Mouse (Mus musculus): ENCODE data around the gene Maml3. TPM values are rescaled to one million over a fixed set of nuclear protein-coding genes. Genes with fewer than 3 reads are reported as not detected.

Maml3 gene
- polyA plus RNA-seq, 1 experiment from 2014 or later, result 1.5 TPM

DNA sequence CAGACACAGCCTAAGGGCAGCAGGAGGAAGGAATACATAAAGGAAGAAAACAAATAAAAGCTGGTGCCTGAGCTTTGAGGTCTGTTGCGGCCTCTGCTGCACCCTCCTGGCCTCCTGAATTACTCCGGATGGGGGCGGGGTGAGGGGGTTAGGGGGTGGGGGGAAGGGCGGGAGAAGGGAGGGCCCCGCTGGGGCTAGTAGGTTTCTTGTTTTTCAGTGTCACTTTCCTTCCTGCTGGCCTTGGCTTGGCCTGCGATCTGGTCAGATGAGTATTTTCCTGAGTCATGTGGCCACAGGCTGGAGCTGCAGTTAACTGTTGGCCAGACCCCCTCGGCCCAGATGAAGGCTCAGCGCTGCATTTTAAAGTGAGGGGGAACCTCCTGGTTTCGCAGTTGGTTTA is 452.2 kb downstream of the Maml3 start:
- Histone ChIP-seq H3K4me2 (peak overlapping the region; percentile 76), H3K9ac (peak overlapping the region; percentile 64), H3K4me3 (peak overlapping the region; percentile 42), H3K36me3 (no peaks in the 10 kb centered on the region), H3K9me3 (replicated peaks) (no peaks in the 10 kb centered on the region), H3K27ac (peak overlapping the region; percentile 80), H3K4me1 (peaks cover 39% of the 10 kb centered on the region), H3K27me3 (replicated peaks) (peaks cover 12% of the 10 kb centered on the region; the same call in 1 of the 2 replicates)
- 2% methylated on average over 9 of the region's 9 CpGs for WGBS (ENCODE audit: insufficient replicate concordance)
- peak; percentile 76 for ATAC-seq

DNA sequence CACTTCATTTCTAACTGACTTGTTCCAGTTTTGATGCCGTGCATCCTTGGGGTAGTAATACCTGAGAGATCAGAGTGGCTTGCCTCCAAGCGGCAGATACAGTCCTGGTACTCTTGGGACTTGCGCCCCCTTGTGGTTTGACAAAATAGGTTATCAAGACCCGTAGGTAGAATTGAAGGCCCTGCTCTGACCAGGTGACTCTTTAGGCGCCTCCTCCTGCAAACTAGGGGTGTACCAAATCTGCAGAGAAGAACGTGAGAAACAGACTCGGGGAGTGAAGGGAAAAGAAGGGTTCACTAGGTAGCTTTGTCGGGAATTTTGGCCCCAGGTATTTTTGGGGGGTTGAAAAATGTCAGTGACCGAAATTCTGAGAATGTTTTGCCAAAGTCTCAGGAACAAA is 452.6 kb downstream of the Maml3 start:
- no peaks in the 10 kb centered on the region for H3K9me3 ChIP-seq (replicated peaks)
- H3K27me3 ChIP-seq (replicated peaks), result peaks cover 12% of the 10 kb centered on the region; the same call in 1 of the 2 replicates
- H3K4me1 ChIP-seq, result peaks cover 40% of the 10 kb centered on the region
- 2% methylated on average over 9 of the region's 9 CpGs for WGBS (ENCODE audit: insufficient replicate concordance)
- H3K9ac ChIP-seq, result peak overlapping the region; percentile 64
- no peaks in the 10 kb centered on the region for H3K36me3 ChIP-seq
- peak; percentile 79 for ATAC-seq
- H3K4me2 ChIP-seq, result peak overlapping the region; percentile 76
- H3K4me3 ChIP-seq, result peak overlapping the region; percentile 42
- H3K27ac ChIP-seq, result peak overlapping the region; percentile 80

DNA sequence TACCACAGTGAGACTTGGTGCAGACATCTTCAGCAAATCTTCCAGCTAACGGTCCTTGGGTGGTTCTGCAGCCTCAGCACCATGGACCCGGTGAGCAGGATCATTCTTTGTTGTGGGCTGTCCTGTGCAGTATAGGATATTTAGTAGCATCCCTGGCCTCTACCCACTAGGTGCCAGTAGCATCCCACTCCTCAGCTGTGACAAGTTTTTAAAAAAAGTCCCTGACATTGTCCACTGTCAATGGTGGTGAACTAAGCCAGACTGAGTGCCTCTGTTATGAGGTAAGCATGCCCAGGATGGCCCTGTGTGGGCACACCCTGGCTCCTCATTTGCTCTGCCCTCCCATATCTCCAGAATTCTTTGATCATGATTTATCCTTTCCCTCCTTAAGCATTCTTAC is 453.7 kb downstream of the Maml3 start:
- ATAC-seq, result no peak
- H3K4me2 ChIP-seq, result no peak overlapping the region
- H3K9ac ChIP-seq, result no peak overlapping the region
- no peak overlapping the region for H3K27ac ChIP-seq
- peaks cover 12% of the 10 kb centered on the region; the same call in 1 of the 2 replicates for H3K27me3 ChIP-seq (replicated peaks)
- H3K4me1 ChIP-seq, result peaks cover 51% of the 10 kb centered on the region
- no peak overlapping the region for H3K4me3 ChIP-seq
- H3K36me3 ChIP-seq, result no peaks in the 10 kb centered on the region
- 64% methylated on average over 2 of the region's 2 CpGs for WGBS (ENCODE audit: insufficient replicate concordance)
- H3K9me3 ChIP-seq (replicated peaks), result no peaks in the 10 kb centered on the region

DNA sequence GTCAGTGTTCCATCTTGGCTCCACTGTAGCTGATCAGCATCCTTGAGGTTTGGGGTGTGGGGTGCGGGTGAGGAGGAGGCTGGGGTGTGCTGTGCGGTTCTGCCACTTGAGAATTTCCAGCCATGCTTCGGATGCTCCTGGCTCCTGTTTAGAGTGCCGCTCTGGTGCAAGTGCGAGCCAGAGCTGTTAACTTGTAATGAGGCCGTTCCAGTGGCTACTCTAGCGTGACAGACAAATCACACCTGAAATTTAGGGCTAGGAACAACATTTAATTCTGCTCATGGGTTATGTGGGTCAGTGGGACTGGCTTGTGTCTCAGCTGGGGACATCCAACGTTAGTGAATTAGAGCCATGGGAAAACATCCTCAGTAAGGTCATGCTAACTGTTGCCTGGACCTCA is 454.9 kb downstream of the Maml3 start:
- Histone ChIP-seq H3K4me3 (no peak overlapping the region), H3K9me3 (replicated peaks) (no peaks in the 10 kb centered on the region), H3K4me2 (no peak overlapping the region), H3K9ac (no peak overlapping the region), H3K27ac (no peak overlapping the region), H3K36me3 (no peaks in the 10 kb centered on the region), H3K4me1 (peaks cover 48% of the 10 kb centered on the region), H3K27me3 (replicated peaks) (peaks cover 12% of the 10 kb centered on the region; the same call in 1 of the 2 replicates)
- ATAC-seq, result no peak
- 74% methylated on average over 8 of the region's 8 CpGs for WGBS (ENCODE audit: insufficient replicate concordance)

DNA sequence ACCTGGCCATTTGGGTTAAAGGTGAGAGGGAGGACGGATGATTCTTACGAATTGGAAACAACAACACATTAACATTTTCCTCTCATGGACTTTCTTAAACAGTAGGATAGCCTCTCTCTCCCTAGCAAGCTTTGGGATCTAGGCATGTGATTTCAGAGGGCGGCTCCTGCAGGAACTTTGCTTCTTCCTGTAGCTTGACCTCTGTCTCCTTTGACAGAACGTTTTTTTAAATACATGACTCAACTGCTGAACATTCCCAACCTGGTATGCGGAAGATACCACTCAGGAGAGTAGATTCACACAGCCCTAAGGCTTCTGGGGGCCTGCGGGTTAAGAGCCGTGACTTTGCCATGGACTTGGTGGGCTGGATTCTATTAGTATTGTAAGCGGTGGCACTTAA is 455.4 kb downstream of the Maml3 start:
- Histone ChIP-seq H3K9ac (no peak overlapping the region), H3K4me2 (no peak overlapping the region), H3K4me1 (peaks cover 45% of the 10 kb centered on the region), H3K9me3 (replicated peaks) (no peaks in the 10 kb centered on the region), H3K36me3 (no peaks in the 10 kb centered on the region), H3K4me3 (no peak overlapping the region), H3K27me3 (replicated peaks) (peaks cover 12% of the 10 kb centered on the region; the same call in 1 of the 2 replicates), H3K27ac (no peak overlapping the region)
- 61% methylated on average over 8 of the region's 8 CpGs for WGBS (ENCODE audit: insufficient replicate concordance)
- no peak for ATAC-seq

DNA sequence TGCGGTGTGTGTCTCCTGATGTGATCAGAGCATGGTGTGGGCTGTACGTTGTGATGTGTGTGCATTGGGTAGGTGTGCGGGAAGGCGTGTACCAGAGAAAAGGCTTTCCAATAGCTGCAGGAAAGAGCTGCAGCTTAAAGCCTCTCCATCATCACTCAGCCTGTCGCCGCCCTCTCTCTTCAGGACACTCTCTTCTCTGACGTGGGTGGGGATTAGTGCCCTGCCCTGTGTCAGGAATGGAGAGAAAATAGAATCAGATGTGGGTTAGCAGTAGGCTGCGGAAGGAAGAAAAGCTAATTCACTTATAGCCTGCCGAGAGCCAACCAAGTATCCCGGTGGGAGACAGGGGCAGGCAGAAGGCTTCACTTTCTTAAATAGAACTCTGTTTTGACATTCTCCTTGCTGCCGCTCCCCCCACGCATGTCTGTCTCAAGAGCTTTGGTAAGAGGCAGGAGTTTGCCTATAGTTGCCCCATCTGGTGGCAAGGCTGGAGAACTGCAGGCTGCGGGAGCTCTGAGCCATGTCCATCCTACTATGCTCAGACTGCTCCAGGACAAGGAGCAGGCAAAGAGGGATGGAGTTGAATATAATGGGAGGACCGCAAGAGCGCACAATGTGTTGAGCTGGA is 456.7 kb downstream of the Maml3 start:
- Histone ChIP-seq H3K9ac (no peak overlapping the region), H3K4me1 (peaks cover 33% of the 10 kb centered on the region), H3K4me3 (no peak overlapping the region), H3K27ac (no peak overlapping the region), H3K36me3 (no peaks in the 10 kb centered on the region), H3K27me3 (replicated peaks) (peaks cover 12% of the 10 kb centered on the region; the same call in 1 of the 2 replicates), H3K9me3 (replicated peaks) (no peaks in the 10 kb centered on the region), H3K4me2 (peak overlapping the region; percentile 21)
- 37% methylated on average over 15 of the region's 15 CpGs for WGBS (ENCODE audit: insufficient replicate concordance)
- ATAC-seq, result no peak

DNA sequence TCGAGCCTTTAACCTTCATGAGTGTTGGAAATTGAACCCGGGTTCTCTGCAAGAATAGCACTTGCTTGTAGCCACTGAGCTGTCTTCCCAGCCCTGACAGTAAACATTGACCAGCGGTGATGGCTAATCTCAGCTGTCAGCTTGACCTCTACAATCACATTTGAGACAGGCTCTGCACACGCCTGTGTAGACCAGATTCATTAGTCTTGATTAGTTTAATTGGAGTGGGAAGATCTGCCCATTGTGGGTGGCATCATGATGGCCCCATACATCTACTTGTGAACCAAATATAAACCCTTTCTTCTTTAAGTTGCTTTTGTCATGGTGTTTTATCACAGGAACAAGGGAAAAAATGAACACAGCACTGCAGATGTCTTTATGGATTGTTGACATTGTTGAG is 457.5 kb downstream of the Maml3 start:
- no peak for ATAC-seq
- no peak overlapping the region for H3K27ac ChIP-seq
- peaks cover 25% of the 10 kb centered on the region for H3K4me1 ChIP-seq
- peaks cover 12% of the 10 kb centered on the region; the same call in 1 of the 2 replicates for H3K27me3 ChIP-seq (replicated peaks)
- no peak overlapping the region for H3K4me3 ChIP-seq
- no peaks in the 10 kb centered on the region for H3K9me3 ChIP-seq (replicated peaks)
- H3K9ac ChIP-seq, result no peak overlapping the region
- WGBS (ENCODE audit: insufficient replicate concordance), result 71% methylated on average over 4 of the region's 4 CpGs
- no peaks in the 10 kb centered on the region for H3K36me3 ChIP-seq
- no peak overlapping the region for H3K4me2 ChIP-seq

DNA sequence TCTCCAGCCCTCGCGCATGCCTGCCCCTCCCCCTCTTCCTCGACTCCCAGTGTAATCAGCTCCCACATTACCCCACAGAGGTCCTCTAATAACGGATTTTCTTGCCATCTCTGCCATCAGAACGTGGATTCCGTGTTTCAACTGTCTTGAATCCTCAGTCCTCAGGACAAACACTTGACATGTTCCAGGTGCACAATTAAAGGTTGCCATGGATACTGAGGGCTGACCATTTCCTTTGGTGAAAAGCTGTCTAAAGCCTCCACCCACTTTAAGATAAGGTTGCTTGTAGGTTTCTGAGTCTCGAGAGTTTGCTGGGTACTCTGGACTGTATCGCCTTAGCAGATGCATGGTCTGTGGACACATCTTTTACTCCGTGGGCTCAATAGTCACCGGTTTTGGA is 458.6 kb downstream of the Maml3 start:
- H3K4me3 ChIP-seq, result no peak overlapping the region
- H3K4me2 ChIP-seq, result no peak overlapping the region
- no peak for ATAC-seq
- H3K9ac ChIP-seq, result no peak overlapping the region
- H3K9me3 ChIP-seq (replicated peaks), result no peaks in the 10 kb centered on the region
- WGBS (ENCODE audit: insufficient replicate concordance), result 51% methylated on average over 10 of the region's 10 CpGs
- peaks cover 19% of the 10 kb centered on the region for H3K4me1 ChIP-seq
- H3K27ac ChIP-seq, result no peak overlapping the region
- H3K36me3 ChIP-seq, result no peaks in the 10 kb centered on the region
- peaks cover 9% of the 10 kb centered on the region; the same call in 1 of the 2 replicates for H3K27me3 ChIP-seq (replicated peaks)

DNA sequence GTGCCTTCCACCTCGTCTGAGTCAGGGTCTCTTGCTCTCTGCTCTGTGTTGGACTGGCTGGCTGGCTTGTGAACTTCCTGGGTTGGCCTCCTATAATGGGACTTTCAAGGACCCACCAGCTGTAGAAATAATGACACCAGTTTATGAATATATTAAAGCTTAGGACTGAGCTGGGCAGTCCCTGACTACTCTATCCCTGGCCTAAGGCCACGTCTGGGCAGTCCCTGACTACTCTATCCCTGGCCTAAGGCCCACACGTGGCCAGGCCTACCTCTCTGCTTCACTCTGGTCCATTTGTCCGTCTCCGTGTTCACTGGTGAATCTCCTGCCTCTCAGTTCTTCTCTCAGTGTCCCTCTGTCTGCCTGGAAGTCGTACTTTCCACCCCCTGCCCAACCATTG is 459.4 kb downstream of the Maml3 start:
- H3K36me3 ChIP-seq, result no peaks in the 10 kb centered on the region
- H3K27ac ChIP-seq, result no peak overlapping the region
- peaks cover 3% of the 10 kb centered on the region; the same call in 1 of the 2 replicates for H3K27me3 ChIP-seq (replicated peaks)
- ATAC-seq, result no peak
- no peaks in the 10 kb centered on the region for H3K9me3 ChIP-seq (replicated peaks)
- no peak overlapping the region for H3K9ac ChIP-seq
- 67% methylated on average over 6 of the region's 6 CpGs for WGBS (ENCODE audit: insufficient replicate concordance)
- peaks cover 19% of the 10 kb centered on the region for H3K4me1 ChIP-seq
- H3K4me2 ChIP-seq, result no peak overlapping the region
- no peak overlapping the region for H3K4me3 ChIP-seq

DNA sequence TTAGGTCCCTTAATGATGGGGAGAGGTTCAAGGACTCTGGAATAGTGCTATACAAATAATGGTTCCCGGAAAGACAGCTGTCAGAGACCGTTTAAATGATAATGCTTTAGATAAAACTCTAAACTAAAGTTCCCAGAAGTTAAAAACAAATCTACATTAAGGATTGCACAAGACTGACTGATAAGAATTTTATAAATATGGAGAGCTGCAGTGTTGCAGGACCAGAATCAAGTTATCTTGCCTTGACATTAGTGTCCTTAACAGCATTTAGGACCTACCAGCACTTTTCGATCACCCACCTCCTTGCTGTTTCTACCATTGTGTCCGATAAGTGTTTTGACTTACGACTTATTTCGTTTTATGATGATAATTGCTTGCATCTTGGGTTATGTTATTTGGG is 466.6 kb downstream of the Maml3 start:
- H3K4me2 ChIP-seq, result no peak overlapping the region
- no peaks in the 10 kb centered on the region for H3K27me3 ChIP-seq (replicated peaks)
- no peaks in the 10 kb centered on the region for H3K4me1 ChIP-seq
- no peak; the same call in 1 of the 2 replicates for ATAC-seq
- H3K4me3 ChIP-seq, result no peak overlapping the region
- no peaks in the 10 kb centered on the region for H3K36me3 ChIP-seq
- no peak overlapping the region for H3K9ac ChIP-seq
- H3K9me3 ChIP-seq (replicated peaks), result no peaks in the 10 kb centered on the region
- H3K27ac ChIP-seq, result no peak overlapping the region
- WGBS (ENCODE audit: insufficient replicate concordance), result 63% methylated on average over 6 of the region's 6 CpGs

DNA sequence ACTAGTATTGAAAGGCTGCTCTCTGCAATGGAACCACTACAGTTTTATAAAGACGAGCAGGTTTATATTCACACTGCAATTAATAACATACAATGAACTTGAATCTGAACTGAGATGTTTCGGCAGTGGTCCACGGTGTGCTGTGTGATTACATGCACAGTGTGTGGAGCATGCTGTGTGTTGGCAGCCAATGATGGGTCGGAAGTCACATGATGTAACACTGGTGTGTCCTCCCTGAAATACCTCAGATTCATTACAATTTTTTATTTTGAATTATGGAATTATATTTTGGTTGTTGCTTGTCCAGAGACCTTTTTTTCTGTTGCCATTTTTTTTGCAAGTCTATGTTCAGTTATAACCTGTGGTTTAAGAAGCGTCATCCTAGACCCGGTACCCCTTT is 467.6 kb downstream of the Maml3 start:
- no peaks in the 10 kb centered on the region for H3K9me3 ChIP-seq (replicated peaks)
- H3K4me2 ChIP-seq, result no peak overlapping the region
- H3K27ac ChIP-seq, result no peak overlapping the region
- no peak overlapping the region for H3K9ac ChIP-seq
- H3K36me3 ChIP-seq, result no peaks in the 10 kb centered on the region
- 82% methylated on average over 6 of the region's 6 CpGs for WGBS (ENCODE audit: insufficient replicate concordance)
- H3K27me3 ChIP-seq (replicated peaks), result no peaks in the 10 kb centered on the region
- no peaks in the 10 kb centered on the region for H3K4me1 ChIP-seq
- no peak for ATAC-seq
- no peak overlapping the region for H3K4me3 ChIP-seq

DNA sequence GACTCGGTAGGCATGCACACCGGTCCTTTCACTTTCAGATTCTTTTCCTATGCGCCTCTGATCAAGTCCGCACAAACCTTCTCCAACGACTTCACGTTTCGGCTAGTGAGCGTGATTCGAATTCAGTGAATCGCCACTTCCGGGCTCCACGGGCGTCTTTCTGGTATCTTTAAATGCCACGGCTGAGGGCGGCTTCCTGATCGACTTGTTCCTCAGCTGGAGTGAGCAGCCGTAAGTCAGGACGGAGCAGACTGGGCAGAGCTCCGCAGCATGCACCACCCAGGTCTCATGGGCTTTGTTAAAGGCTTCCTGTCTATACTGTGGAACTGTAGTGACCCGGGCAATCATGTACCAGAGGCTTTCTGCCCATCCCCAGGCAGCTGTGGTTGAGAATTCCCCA is 468.2 kb downstream of the Maml3 start:
- no peaks in the 10 kb centered on the region for H3K27me3 ChIP-seq (replicated peaks)
- H3K27ac ChIP-seq, result no peak overlapping the region
- ATAC-seq, result no peak
- H3K4me2 ChIP-seq, result peak overlapping the region; percentile 33
- 55% methylated on average over 20 of the region's 20 CpGs for WGBS (ENCODE audit: insufficient replicate concordance)
- no peaks in the 10 kb centered on the region for H3K9me3 ChIP-seq (replicated peaks)
- H3K4me3 ChIP-seq, result peak overlapping the region; percentile 34
- H3K4me1 ChIP-seq, result no peaks in the 10 kb centered on the region
- H3K9ac ChIP-seq, result no peak overlapping the region
- no peaks in the 10 kb centered on the region for H3K36me3 ChIP-seq

DNA sequence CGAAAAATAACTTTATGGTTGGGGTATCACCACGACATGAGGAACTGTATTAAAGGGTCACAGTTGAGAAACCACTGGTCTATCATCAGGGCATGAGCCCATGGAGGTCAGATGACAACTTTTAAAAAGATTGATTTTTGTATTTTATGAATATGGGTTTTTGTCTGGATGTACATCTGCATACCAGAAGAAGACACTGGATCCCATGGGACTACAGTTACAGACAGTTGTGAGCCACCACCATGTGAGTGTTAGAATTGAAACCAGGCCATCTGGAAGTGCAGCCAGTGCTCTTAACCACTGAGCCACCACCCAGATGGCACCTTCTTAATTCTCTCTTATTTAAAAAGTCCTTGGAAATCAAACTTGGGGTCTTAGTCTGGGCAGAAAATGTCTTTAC is 468.9 kb downstream of the Maml3 start:
- Histone ChIP-seq H3K27ac (no peak overlapping the region), H3K4me1 (no peaks in the 10 kb centered on the region), H3K36me3 (no peaks in the 10 kb centered on the region), H3K9me3 (replicated peaks) (peaks cover 3% of the 10 kb centered on the region; the same call in 1 of the 2 replicates), H3K4me3 (no peak overlapping the region), H3K4me2 (no peak overlapping the region), H3K27me3 (replicated peaks) (no peaks in the 10 kb centered on the region), H3K9ac (no peak overlapping the region)
- ATAC-seq, result no peak
- 56% methylated on average over 2 of the region's 2 CpGs for WGBS (ENCODE audit: insufficient replicate concordance)

Measured in liver, embryonic 12.5 days (tissue).